Mouse (Mus musculus) heart, adult 2 months (tissue): ENCODE results near the gene Cacna1c.

Source experiments
- CTCF ChIP-seq: fragments of 200-600 bp; IDR thresholded peaks from 2 replicates; pipeline ENCODE4 v1.8.1; 2022; ENCODE audit warnings: antibody characterized with exemption, mild to moderate bottlenecking, moderate library complexity
- POLR2A ChIP-seq: fragments of 200-500 bp; IDR thresholded peaks from 2 replicates; pipeline ENCODE4 v1.6.1; 2011; ENCODE audit warnings: mild to moderate bottlenecking, low read depth, low read length, control low read depth; ENCODE audit not compliant: insufficient read depth

GRCm38 (mm10) chr6:119128521-119128920 is 67.7 kb downstream of the Cacna1c start:
- TF ChIP-seq CTCF, result no peak
- TF ChIP-seq POLR2A, result no peak
